Mouse (Mus musculus): ENCODE results near the gene Rps27rt. TPM values are rescaled to one million over a fixed set of nuclear protein-coding genes. Genes with fewer than 3 reads are reported as not detected.
"Not testable (repeated sequence)": the region's sequence is repeated elsewhere in the genome, so short reads cannot be mapped to it uniquely, and the experiment has no call there.

Rps27rt gene
- polyA plus RNA-seq (2021), result 167 TPM

- no peaks in the 10 kb centered on the region for H3K27me3 ChIP-seq
- in situ Hi-C loops (cut with MboI; ENCODE audit: low pct_unique_long_range_greater_than_20kb), result no loop called here
- DNase-seq (ENCODE audit: low read depth, low spot score) (no peak), ATAC-seq (no peak)
- POLR2A ChIA-PET, result no interaction called here
- no peak for TF ChIP-seq CTCF (IDR thresholded peaks at IDR 0.05)
- CTCF ChIA-PET, result no interaction called here
These were observed at the start of gene Rps27rt for GRCm38 (mm10) chr9:114982689-114983360. Gene Rps27rt (minus strand): TSS chr9:114982739.

- ATAC-seq; POLR2A ChIA-PET; H3K27me3 ChIP-seq; DNase-seq (ENCODE audit: low read depth, low spot score); in situ Hi-C loops (cut with MboI; ENCODE audit: low pct_unique_long_range_greater_than_20kb); CTCF ChIA-PET: not testable (repeated sequence)
These were observed 48.5 kb upstream of the Rps27rt start for GRCm38 (mm10) chr9:115031046-115031445.

- in situ Hi-C loops (cut with MboI; ENCODE audit: low pct_unique_long_range_greater_than_20kb), result no loop called here
- ATAC-seq, result no peak
- no peak for DNase-seq (ENCODE audit: low read depth, low spot score)
- H3K27me3 ChIP-seq, result no peaks in the 10 kb centered on the region
- no peak for TF ChIP-seq CTCF (IDR thresholded peaks at IDR 0.05)
- ChIA-PET POLR2A (no interaction called here), CTCF (no interaction called here)
These were observed 48.0 kb upstream of the Rps27rt start for GRCm38 (mm10) chr9:115030581-115030980.

GRCm38 (mm10) chr9:115029307-115029706, 46.8 kb upstream of the Rps27rt start:
- H3K27me3 ChIP-seq, result no peaks in the 10 kb centered on the region
- ChIA-PET POLR2A (interaction anchor here (1.1 kb wide), 1 partner anchor 16 kb away, joined by 4 read pairs; no protein-coding TSS in a partner anchor), CTCF (no interaction called here)
- in situ Hi-C loops (cut with MboI; ENCODE audit: low pct_unique_long_range_greater_than_20kb), result no loop called here
- DNase-seq (ENCODE audit: low read depth, low spot score) (no peak), ATAC-seq (no peak)
- no peak for TF ChIP-seq CTCF (IDR thresholded peaks at IDR 0.05)

GRCm38 (mm10) chr9:115023708-115024383, 41.3 kb upstream of the Rps27rt start:
- ChIA-PET POLR2A (no interaction called here), CTCF (no interaction called here)
- no peaks in the 10 kb centered on the region for H3K27me3 ChIP-seq
- in situ Hi-C loops (cut with MboI; ENCODE audit: low pct_unique_long_range_greater_than_20kb), result no loop called here
- ATAC-seq, result no peak
- TF ChIP-seq CTCF (IDR thresholded peaks at IDR 0.05), result no peak
- DNase-seq (ENCODE audit: low read depth, low spot score), result no peak

DNA sequence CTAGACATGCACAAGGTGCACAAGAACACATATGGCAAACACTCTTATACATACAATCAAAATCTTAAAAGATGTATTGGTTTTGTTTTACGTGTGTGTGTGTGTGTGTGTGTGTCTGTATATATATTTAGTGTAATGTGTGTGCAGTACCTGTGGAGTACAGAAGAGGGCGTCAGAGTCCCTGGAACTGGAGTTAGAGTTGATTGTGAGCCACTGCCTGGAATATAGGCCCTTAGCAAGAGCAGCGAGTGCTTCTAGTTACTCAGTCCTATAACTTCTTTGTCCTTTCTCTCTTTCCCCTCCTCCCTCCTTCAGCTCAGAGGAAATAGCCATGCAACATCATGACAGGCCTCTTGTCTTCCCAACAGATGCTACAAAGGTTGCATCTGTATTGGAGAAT, 40.6 kb upstream of the Rps27rt start:
- in situ Hi-C loops (cut with MboI; ENCODE audit: low pct_unique_long_range_greater_than_20kb), result no loop called here
- H3K27me3 ChIP-seq, result no peaks in the 10 kb centered on the region
- no peak for TF ChIP-seq CTCF (IDR thresholded peaks at IDR 0.05)
- ATAC-seq (no peak), DNase-seq (ENCODE audit: low read depth, low spot score) (no peak)
- ChIA-PET POLR2A (no interaction called here), CTCF (no interaction called here)

- no peak for ATAC-seq
- ChIA-PET CTCF (no interaction called here), POLR2A (interaction anchor here (0.8 kb wide), 1 partner anchor 73 kb away, joined by 3 read pairs; no protein-coding TSS in a partner anchor)
- DNase-seq (ENCODE audit: low read depth, low spot score), result no peak
- in situ Hi-C loops (cut with MboI; ENCODE audit: low pct_unique_long_range_greater_than_20kb), result no loop called here
- no peak for TF ChIP-seq CTCF (IDR thresholded peaks at IDR 0.05)
- H3K27me3 ChIP-seq, result no peaks in the 10 kb centered on the region
These were observed 38.9 kb upstream of the Rps27rt start for GRCm38 (mm10) chr9:115021419-115021818.

GRCm38 (mm10) chr9:115020141-115020540, 37.6 kb upstream of the Rps27rt start:
- CTCF ChIA-PET, result no interaction called here
- DNase-seq (ENCODE audit: low read depth, low spot score), result no peak
- no peak for TF ChIP-seq CTCF (IDR thresholded peaks at IDR 0.05)

DNA sequence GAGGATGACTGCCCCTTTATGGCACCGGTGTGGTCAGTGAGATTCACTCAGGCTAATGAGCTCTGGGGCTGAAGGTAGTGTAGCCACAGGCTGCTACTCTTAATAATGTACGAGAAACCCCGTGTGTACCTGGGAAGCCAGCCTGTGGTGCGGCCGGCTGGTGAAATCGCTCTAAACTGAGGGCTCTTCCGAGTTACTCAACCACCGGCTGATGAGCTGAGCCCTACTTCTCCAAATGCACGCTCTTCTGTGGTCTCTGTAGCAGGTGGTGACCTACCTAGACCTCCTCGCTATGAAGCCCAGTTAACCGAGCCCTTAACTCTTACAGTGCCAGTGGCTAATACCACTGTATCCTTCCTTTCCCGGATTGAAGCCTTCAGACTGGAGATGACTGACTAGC, 29.8 kb upstream of the Rps27rt start:
- ChIA-PET CTCF (no interaction called here), POLR2A (interaction anchor here (1.0 kb wide), 1 partner anchor 17 kb away, joined by 4 read pairs; no protein-coding TSS in a partner anchor)
- DNase-seq (ENCODE audit: low read depth, low spot score) (no peak), ATAC-seq (no peak)
- no peaks in the 10 kb centered on the region for H3K27me3 ChIP-seq
- no peak for TF ChIP-seq CTCF (IDR thresholded peaks at IDR 0.05)
- in situ Hi-C loops (cut with MboI; ENCODE audit: low pct_unique_long_range_greater_than_20kb), result no loop called here

More at GRCm38 (mm10) chr9:115020141-115020540, 37.6 kb upstream of the Rps27rt start:
- ATAC-seq, result no peak
- in situ Hi-C loops (cut with MboI; ENCODE audit: low pct_unique_long_range_greater_than_20kb), result no loop called here
- POLR2A ChIA-PET, result no interaction called here
- no peaks in the 10 kb centered on the region for H3K27me3 ChIP-seq

GRCm38 (mm10) chr9:115008194-115008593, 25.7 kb upstream of the Rps27rt start:
- CTCF ChIA-PET, result no interaction called here
- in situ Hi-C loops (cut with MboI; ENCODE audit: low pct_unique_long_range_greater_than_20kb), result no loop called here
- POLR2A ChIA-PET, result no interaction called here
- DNase-seq (ENCODE audit: low read depth, low spot score) (no peak), ATAC-seq (no peak)
- no peaks in the 10 kb centered on the region for H3K27me3 ChIP-seq
- TF ChIP-seq CTCF (IDR thresholded peaks at IDR 0.05), result no peak

DNA sequence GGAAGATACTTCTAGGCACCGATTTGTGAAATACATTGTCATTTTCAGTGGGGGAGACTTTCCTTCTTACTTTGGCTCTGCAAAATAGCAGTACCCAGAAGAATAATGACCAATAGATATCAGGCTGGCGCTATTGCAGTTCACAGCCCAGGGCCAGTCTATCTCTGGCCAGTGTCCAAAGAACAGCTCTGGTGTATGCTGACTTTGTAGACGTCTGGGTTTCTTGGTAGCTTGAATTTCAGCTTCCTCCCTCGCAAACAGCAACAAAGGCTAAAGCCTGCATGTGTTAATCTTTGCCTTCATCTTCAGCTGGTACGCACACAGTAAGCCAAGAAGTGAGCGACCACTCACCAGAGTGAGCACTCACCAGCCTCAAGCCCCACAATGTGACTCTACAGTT, 25.2 kb upstream of the Rps27rt start:
- no peaks in the 10 kb centered on the region for H3K27me3 ChIP-seq
- TF ChIP-seq CTCF (IDR thresholded peaks at IDR 0.05), result no peak
- ChIA-PET POLR2A (no interaction called here), CTCF (no interaction called here)
- ATAC-seq (no peak), DNase-seq (ENCODE audit: low read depth, low spot score) (no peak)
- in situ Hi-C loops (cut with MboI; ENCODE audit: low pct_unique_long_range_greater_than_20kb), result no loop called here

Data from Patski (cell line).